Mouse (Mus musculus) right cerebral cortex, postnatal 4 days (tissue): ENCODE measurements at regions not wholly inside any gene's neighbourhood (a gene's known extent, or its start where the extent isn't known, plus 50 kb on each side); places are given as distances from the start of the nearest gene placed in this dataset.

ENCODE experiments used
- DNase-seq: peaks from one replicate; pipeline ENCODE4 v3.0.0-alpha.2; 2022

GRCm38 (mm10) chr2:168842261-168842740 lies 74.6 kb upstream of the Sall4 start:
- no peak for DNase-seq

DNA sequence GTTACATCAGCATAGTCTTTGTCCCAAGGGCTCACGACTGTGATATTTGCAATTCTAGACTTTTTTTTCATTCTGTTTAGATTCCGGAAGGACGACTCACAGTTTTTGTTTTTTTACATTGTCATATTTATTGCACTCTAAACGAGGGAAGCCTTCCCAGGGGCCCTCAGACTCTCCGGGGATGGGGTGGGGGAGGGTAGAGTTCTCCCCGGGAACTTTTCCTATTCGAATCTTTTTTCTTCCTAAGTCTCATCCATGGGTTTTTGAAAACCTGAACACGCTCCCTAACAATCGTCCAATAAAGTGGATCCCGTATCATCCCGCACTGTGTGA lies 73.9 kb upstream of the Sall4 start:
- DNase-seq, result no peak

- no peak for DNase-seq
Observed at GRCm38 (mm10) chr2:168840853-168841712, 73.3 kb upstream of the Sall4 start.

GRCm38 (mm10) chr2:168839811-168840655 lies 72.3 kb upstream of the Sall4 start:
- DNase-seq, result peak; percentile 16

GRCm38 (mm10) chr2:168839221-168839620 lies 71.5 kb upstream of the Sall4 start:
- DNase-seq, result no peak

GRCm38 (mm10) chr2:168838681-168839080 lies 70.9 kb upstream of the Sall4 start:
- no peak for DNase-seq

DNA sequence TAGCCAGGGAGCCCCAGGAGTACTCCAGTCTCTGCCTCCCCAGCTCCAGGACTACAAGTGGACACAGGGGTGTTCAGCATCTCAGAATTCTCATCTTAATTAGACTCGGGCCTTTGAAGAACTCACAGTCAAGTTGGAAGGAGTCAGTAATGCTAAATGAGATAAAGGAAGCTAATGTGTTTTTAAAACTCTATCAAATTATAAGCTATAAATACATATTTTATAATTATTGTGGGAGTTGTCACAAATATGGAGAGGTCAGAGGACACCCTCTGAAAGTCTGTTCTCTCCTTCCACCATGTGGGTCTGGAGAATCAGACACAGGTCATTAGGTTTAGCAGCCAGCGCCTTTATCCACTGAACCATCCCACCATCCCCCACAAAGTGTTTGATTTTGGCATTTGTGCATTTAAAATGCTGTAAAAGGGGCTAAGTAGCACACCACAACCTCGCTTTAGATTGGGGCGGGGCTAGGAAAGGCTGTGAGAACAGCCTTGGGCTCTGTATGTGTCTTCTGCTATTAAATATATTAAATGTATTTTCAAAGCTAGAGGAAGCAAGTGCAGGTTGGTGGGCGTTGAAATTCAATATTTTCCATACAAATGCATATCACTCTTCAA lies 70.3 kb upstream of the Sall4 start:
- DNase-seq, result no peak

DNA sequence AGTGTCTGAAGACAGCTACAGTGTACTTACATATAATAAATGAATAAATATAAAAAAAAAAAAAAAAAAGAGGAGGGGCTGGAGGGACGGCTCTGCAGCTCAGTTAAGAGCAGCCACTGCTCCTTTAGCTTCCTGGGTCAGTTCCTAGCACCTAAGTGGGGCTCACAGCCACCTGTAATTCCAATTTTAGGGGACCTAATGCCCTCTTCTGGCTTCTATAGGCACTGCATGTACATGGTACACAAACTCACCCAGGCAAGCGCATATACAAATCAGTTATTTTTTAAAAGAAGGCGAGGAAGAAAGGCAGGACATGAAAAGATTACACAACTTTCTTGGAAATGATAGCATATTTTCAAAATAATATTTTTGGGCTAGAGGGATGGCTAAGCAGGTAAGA lies 67.0 kb upstream of the Sall4 start:
- no peak for DNase-seq

DNA sequence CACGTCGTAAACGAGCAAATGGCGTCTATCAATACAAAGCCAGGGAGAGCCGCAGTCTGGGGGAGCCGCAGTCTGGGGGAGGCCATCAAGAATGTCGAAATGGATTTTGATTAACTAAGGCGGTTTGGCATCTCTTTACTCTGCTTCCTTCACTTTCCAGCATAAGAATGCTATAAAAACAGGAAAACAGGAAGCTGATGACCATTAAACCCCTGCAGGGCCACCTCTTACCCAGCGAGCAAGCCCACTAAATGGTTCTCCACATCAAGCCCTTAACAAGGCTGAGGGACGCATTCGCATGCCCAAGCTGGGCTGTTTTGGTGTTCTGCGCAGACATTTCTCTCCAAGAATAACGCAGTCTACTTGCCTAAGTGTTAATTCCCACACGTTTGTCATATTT lies 64.0 kb upstream of the Sall4 start:
- DNase-seq, result no peak

DNA sequence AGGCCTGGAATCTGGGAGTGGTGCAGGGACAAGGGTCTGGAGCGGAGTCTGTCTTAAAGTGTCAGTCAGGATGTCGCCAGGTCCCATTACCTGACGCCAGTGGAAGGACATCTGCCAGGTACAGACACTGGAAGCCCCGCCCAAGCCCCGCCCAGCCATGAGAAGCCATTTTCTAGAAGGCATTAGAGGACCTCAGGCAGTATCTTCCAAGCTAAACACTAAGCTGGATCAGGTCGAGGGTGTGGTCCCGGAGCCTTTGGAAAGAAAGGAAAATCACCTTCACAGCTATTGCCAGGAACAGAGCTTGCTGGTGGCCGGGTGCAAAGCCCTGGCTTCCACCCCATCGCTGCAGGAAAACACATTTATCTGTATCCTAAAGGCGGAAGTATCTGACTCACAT lies 52.9 kb upstream of the Sall4 start:
- DNase-seq, result no peak
